Mouse (Mus musculus) C2C12 (cell line): ENCODE data around the gene Rpl10a. TPM values are rescaled to one million over a fixed set of nuclear protein-coding genes. Genes with fewer than 3 reads are reported as not detected.
"Not testable (repeated sequence)": the region's sequence is repeated elsewhere in the genome, so short reads cannot be mapped to it uniquely, and the experiment has no call there.

ENCODE experiments used
- H3K27me3 ChIP-seq: one replicate; pipeline ENCODE4 v1.6.1; 2011; ENCODE audit not compliant: control insufficient read depth, insufficient read depth, insufficient read length
- H3K36me3 ChIP-seq: one replicate; pipeline ENCODE4 v1.6.1; 2011; ENCODE audit not compliant: control insufficient read depth, insufficient read depth
- H3K4me3 ChIP-seq: one replicate; pipeline ENCODE4 v1.5.1; 2011; ENCODE audit warnings: mild to moderate bottlenecking, control low read depth; ENCODE audit not compliant: poor library complexity, insufficient read depth, severe bottlenecking
- H3K79me2 ChIP-seq: one replicate; pipeline ENCODE4 v1.6.1; 2011; ENCODE audit not compliant: control insufficient read depth, insufficient read depth
- H3K79me3 ChIP-seq: one replicate; pipeline ENCODE4 v1.6.1; 2011; ENCODE audit warnings: low read depth, control low read depth
- H3ac ChIP-seq: one replicate; pipeline ENCODE3; 2011; ENCODE audit warnings: low read depth; ENCODE audit not compliant: control insufficient read depth, insufficient read length
- CEBPB ChIP-seq: IDR thresholded peaks from one replicate; pipeline ENCODE4 v1.6.1; 2011; ENCODE audit warnings: low read depth, mild to moderate bottlenecking, control low read depth, moderate library complexity
- CTCF ChIP-seq: IDR thresholded peaks from one replicate; pipeline ENCODE4 v1.5.1; 2011; ENCODE audit not compliant: control insufficient read depth, insufficient read depth, insufficient read length
- FOSL1 ChIP-seq: IDR thresholded peaks from one replicate; pipeline ENCODE4 v1.8.0; 2011; ENCODE audit warnings: mild to moderate bottlenecking, low read length; ENCODE audit not compliant: poor library complexity, insufficient read depth, severe bottlenecking
- MAX ChIP-seq: IDR thresholded peaks from one replicate; pipeline ENCODE4 v1.6.1; 2011; ENCODE audit warnings: mild to moderate bottlenecking, control low read depth
- MYOD1 ChIP-seq: IDR thresholded peaks from one replicate; pipeline ENCODE4 v1.6.1; 2011; ENCODE audit warnings: low read depth; ENCODE audit not compliant: control insufficient read depth, insufficient read length
- MYOG ChIP-seq: IDR thresholded peaks from one replicate; pipeline ENCODE4 v1.6.1; 2011; ENCODE audit not compliant: control insufficient read depth, insufficient read length; ENCODE audit errors: extremely low read depth
- USF1 ChIP-seq: IDR thresholded peaks from one replicate; pipeline ENCODE4 v1.6.1; 2011; ENCODE audit warnings: low read depth, mild to moderate bottlenecking, control low read depth, moderate library complexity
- polyA plus RNA-seq: library from polyadenylated mRNA; unstranded; fragments of >200 nt; fragmentation: generic; extraction: Trizol; gene quantifications from one replicate; pipeline ENCODE4 v1.2.1, GENCODE M21; 2012; ENCODE audit warnings: missing spikeins

The Rpl10a gene
- polyA plus RNA-seq, 1 experiment = 3,499 TPM

DNA sequence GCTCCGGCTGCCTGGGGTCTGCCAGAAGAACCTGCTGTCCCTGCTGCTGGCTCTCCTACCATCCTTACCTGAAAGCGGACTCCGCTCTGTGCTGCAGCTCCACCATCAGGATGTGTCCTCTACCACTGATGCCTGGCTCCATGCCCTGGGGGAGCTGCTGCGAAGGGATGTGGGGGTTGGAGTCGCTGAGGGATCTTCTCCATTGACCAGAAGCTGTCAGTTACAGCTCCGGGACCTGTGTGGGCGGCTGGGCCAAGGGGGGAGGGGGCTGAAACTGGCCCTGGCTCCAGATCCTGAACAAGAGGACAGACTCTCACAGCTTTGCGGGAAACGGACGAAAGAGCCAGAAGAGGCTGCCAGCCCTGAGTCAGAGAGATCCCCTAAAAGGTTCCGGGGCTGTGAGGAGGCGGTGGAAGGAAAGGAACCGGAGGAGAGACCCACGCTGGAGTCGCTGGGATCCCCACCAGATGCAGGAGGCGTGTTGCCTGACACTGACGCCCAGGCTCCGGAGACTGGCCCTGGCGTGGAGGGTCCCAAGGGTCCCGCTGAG, 12.6 kb upstream of the Rpl10a start:
- Histone ChIP-seq H3K4me3 (no peak overlapping the region), H3K79me3 (no peaks in the 10 kb centered on the region), H3ac (no peak overlapping the region), H3K36me3 (peaks cover 30% of the 10 kb centered on the region), H3K27me3 (no peaks in the 10 kb centered on the region), H3K79me2 (peaks cover 20% of the 10 kb centered on the region)
- TF ChIP-seq FOSL1 (no peak), MAX (no peak), USF1 (no peak), CEBPB (no peak), MYOD1 (no peak), MYOG (no peak), CTCF (no peak)

GRCm38 (mm10) chr17:28316476-28316875, 11.8 kb upstream of the Rpl10a start:
- TF ChIP-seq CTCF (no peak), CEBPB (no peak), MAX (no peak), FOSL1 (no peak), MYOD1 (no peak), MYOG (no peak), USF1 (no peak)
- no peak overlapping the region for H3ac ChIP-seq

DNA sequence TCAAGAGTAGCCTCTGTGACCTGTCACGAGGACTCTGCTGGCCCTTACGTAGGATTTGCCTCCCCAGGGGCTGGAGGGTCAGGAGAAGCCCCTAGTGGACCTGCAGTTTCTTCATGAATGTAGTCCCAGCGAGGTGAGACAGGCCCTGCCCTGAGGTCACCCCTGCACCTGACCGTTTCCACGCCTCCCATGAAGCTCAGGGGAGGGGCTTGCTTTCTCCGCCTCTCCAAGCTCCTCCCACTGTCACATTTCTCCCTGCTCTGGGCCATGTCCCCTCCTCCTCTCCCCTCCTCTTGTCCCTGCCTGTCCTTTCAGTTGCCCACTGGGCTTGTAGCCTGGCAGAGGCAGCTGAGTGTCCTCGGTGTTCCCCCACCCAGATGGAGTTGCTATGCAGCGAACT, 11.2 kb upstream of the Rpl10a start:
- peaks cover 20% of the 10 kb centered on the region for H3K79me2 ChIP-seq
- H3ac ChIP-seq = no peak overlapping the region
- H3K36me3 ChIP-seq = peaks cover 41% of the 10 kb centered on the region
- H3K4me3 ChIP-seq = no peak overlapping the region
- H3K79me3 ChIP-seq = no peaks in the 10 kb centered on the region
- H3K27me3 ChIP-seq = no peaks in the 10 kb centered on the region
- TF ChIP-seq MAX (no peak), FOSL1 (no peak), CTCF (no peak), MYOG (no peak), MYOD1 (no peak), CEBPB (no peak), USF1 (no peak)

More at GRCm38 (mm10) chr17:28316476-28316875, 11.8 kb upstream of the Rpl10a start:
- H3K4me3 ChIP-seq = no peak overlapping the region
- H3K79me3 ChIP-seq = no peaks in the 10 kb centered on the region
- no peaks in the 10 kb centered on the region for H3K27me3 ChIP-seq
- H3K36me3 ChIP-seq = peaks cover 35% of the 10 kb centered on the region
- peaks cover 20% of the 10 kb centered on the region for H3K79me2 ChIP-seq

DNA sequence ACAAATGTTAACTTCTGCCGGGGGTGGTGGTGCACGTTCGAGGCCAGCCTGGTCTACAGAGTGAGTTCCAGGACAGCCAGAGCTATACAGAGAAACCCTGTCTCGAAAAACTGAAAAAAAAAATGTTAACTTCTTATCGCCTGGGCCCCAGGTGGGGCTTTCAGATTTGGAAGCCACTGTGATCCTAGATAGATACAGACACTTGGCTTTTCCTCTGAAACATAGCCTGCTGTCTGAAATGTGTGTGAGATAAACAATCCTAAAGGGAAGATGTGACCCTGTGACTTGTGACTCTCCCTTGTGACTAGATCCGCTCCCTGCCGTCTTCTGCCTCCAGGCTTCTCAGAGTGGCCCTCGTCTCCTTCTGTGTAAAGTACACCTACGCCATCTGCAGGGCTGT, 10.5 kb upstream of the Rpl10a start:
- H3K27me3 ChIP-seq = no peaks in the 10 kb centered on the region
- H3K4me3 ChIP-seq = no peak overlapping the region
- H3ac ChIP-seq = no peak overlapping the region
- H3K36me3 ChIP-seq = peaks cover 47% of the 10 kb centered on the region
- H3K79me3 ChIP-seq = no peaks in the 10 kb centered on the region
- H3K79me2 ChIP-seq = peaks cover 20% of the 10 kb centered on the region
- TF ChIP-seq MYOG = no peak
- TF ChIP-seq MAX = no peak
- TF ChIP-seq MYOD1 = no peak
- no peak for TF ChIP-seq FOSL1
- TF ChIP-seq USF1 = no peak
- TF ChIP-seq CTCF = no peak
- no peak for TF ChIP-seq CEBPB

DNA sequence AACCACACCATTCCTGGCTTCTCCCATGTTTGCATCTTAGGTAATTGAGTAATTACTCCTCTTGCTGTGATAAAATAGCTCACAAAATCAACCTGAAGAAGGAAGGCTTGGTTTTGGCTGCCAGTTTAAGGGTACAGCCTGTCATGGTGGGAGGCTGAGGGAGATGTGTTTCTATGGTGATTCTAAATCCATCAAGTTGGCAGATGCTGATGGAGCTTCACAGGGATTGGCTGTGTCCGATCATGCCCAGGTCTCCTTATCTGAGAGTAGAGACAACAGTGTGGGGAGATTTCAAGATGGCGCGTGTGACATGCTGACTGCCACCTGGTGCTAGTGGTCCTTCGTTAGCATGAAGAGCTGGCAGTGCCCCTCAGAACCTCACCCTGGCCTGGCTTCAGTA, 6.6 kb upstream of the Rpl10a start:
- no peaks in the 10 kb centered on the region for H3K27me3 ChIP-seq
- H3ac ChIP-seq = no peak overlapping the region
- H3K36me3 ChIP-seq = peaks cover 59% of the 10 kb centered on the region
- no peaks in the 10 kb centered on the region for H3K79me2 ChIP-seq
- no peaks in the 10 kb centered on the region for H3K79me3 ChIP-seq
- no peak overlapping the region for H3K4me3 ChIP-seq
- TF ChIP-seq FOSL1 (no peak), MAX (no peak), CEBPB (no peak), MYOD1 (no peak), USF1 (no peak), MYOG (no peak), CTCF (no peak)

- TF ChIP-seq MAX = no peak
- no peak for TF ChIP-seq CEBPB
- no peak for TF ChIP-seq USF1
- no peak for TF ChIP-seq MYOG
- TF ChIP-seq MYOD1 = no peak
- TF ChIP-seq CTCF = no peak
- no peak for TF ChIP-seq FOSL1
- Histone ChIP-seq H3ac (no peak overlapping the region), H3K4me3 (no peak overlapping the region), H3K36me3 (peaks cover 46% of the 10 kb centered on the region), H3K79me2 (peaks cover 5% of the 10 kb centered on the region), H3K27me3 (no peaks in the 10 kb centered on the region), H3K79me3 (peaks cover 2% of the 10 kb centered on the region)
Observed at GRCm38 (mm10) chr17:28323786-28324185, 4.5 kb upstream of the Rpl10a start.

- not testable (repeated sequence) for H3K4me3 ChIP-seq, H3K27me3 ChIP-seq, H3ac ChIP-seq, H3K79me3 ChIP-seq
- peaks cover 11% of the 10 kb centered on the region for H3K79me2 ChIP-seq
- H3K36me3 ChIP-seq = peaks cover 46% of the 10 kb centered on the region
Observed at GRCm38 (mm10) chr17:28324416-28324815, 3.9 kb upstream of the Rpl10a start.
